Mouse (Mus musculus) heart, adult 2 months (tissue): ENCODE data around the gene D5Ertd579e. TPM values are rescaled to one million over a fixed set of nuclear protein-coding genes. Genes with fewer than 3 reads are reported as not detected.
A peak's percentile ranks its signal among the peaks of the same experiment; 100 is the strongest.

Source experiments
- DNase-seq, 2 experiments: peaks; one replicate each; pipeline ENCODE4 v3.0.0; 2021
- H3K27ac ChIP-seq: fragments of 200-600 bp; 2 replicates; pipeline ENCODE4 v1.8.1; 2022
- H3K27me3 ChIP-seq: fragments of 200-500 bp; 2 replicates; pipeline ENCODE4 v1.6.1; 2012; ENCODE audit warnings: mild to moderate bottlenecking, low read length, inconsistent platforms, mixed read lengths; ENCODE audit not compliant: control insufficient read depth, insufficient read depth
- H3K36me3 ChIP-seq: fragments of 200-500 bp; 2 replicates; pipeline ENCODE4 v1.6.1; 2012; ENCODE audit warnings: low read length, inconsistent platforms; ENCODE audit not compliant: control insufficient read depth, insufficient read depth
- H3K4me1 ChIP-seq: fragments of 200-500 bp; 2 replicates; pipeline ENCODE4 v1.6.1; 2011; ENCODE audit warnings: low read length; ENCODE audit not compliant: control insufficient read depth, insufficient read depth
- H3K4me3 ChIP-seq: fragments of 200-600 bp; 2 replicates; pipeline ENCODE4 v1.8.1; 2022
- H3K79me2 ChIP-seq: fragments of 200-500 bp; replicated peaks from 2 replicates; pipeline ENCODE4 v1.6.1; 2012; ENCODE audit warnings: mild to moderate bottlenecking, inconsistent platforms, low read length, moderate library complexity, mixed read lengths; ENCODE audit not compliant: control insufficient read depth, insufficient read depth
- H3K9ac ChIP-seq: fragments of 200-500 bp; 2 replicates; pipeline ENCODE4 v1.6.1; 2012; ENCODE audit warnings: low read depth, mild to moderate bottlenecking, control low read depth, inconsistent platforms, low read length, mixed read lengths
- CTCF ChIP-seq: fragments of 200-600 bp; IDR thresholded peaks from 2 replicates; pipeline ENCODE4 v1.8.1; 2022; ENCODE audit warnings: antibody characterized with exemption, mild to moderate bottlenecking, moderate library complexity
- EP300 ChIP-seq: fragments of 200-500 bp; IDR thresholded peaks from 2 replicates; pipeline ENCODE4 v1.6.1; 2011; ENCODE audit warnings: low read depth, low read length, control low read depth; ENCODE audit not compliant: insufficient read depth
- POLR2A ChIP-seq: fragments of 200-500 bp; IDR thresholded peaks from 2 replicates; pipeline ENCODE4 v1.6.1; 2011; ENCODE audit warnings: mild to moderate bottlenecking, low read depth, low read length, control low read depth; ENCODE audit not compliant: insufficient read depth
- WGBS: fragments of 180-500 bp; shearing (Covaris S2); methylation state at CpG from one replicate; pipeline ENCODE4 v1.1.7; 2018; 5-methylcytosine and 5-hydroxymethylcytosine counted together
- intact Hi-C: fragments of 180-260 bp; cut with DNase I; formaldehyde crosslinking; loops from one replicate; pipeline ENCODE4 v1.15.1; 2025
- polyA plus RNA-seq: library from polyadenylated mRNA; depleted of rRNA; stranded (reverse); fragments of >200 nt; gene quantifications from 2 replicates; pipeline ENCODE4 v1.2.3, GENCODE M21; 2012
- total RNA-seq, 2 experiments: library from RNA; stranded (reverse); gene quantifications; 2 replicates each; pipeline ENCODE4 v1.2.3; 2021

D5Ertd579e gene
- total and polyA plus RNA-seq, 3 experiments: 22.5 to 104 (median 81.8) TPM

- no peak overlapping the region for H3K9ac ChIP-seq
- DNase-seq: no peak
- no peak overlapping the region for H3K4me3 ChIP-seq
- H3K27ac ChIP-seq: no peak overlapping the region
- H3K27me3 ChIP-seq: no peaks in the 10 kb centered on the region
- intact Hi-C loops: no loop called here
- WGBS: 86% methylated on average over 4 of the region's 4 CpGs
- H3K36me3 ChIP-seq: peaks cover 4% of the 10 kb centered on the region
- no peaks in the 10 kb centered on the region for H3K79me2 ChIP-seq
- peaks cover 1% of the 10 kb centered on the region for H3K4me1 ChIP-seq
- TF ChIP-seq EP300: no peak
- no peak for TF ChIP-seq CTCF
Observed at GRCm38 (mm10) chr5:36614124-36614523, 81.7 kb downstream of the D5Ertd579e start.

GRCm38 (mm10) chr5:36608939-36609499 is 86.8 kb downstream of the D5Ertd579e start:
- H3K4me3 ChIP-seq: no peak overlapping the region
- H3K36me3 ChIP-seq: no peaks in the 10 kb centered on the region; the same call in none of the 2 replicates
- no peak overlapping the region for H3K9ac ChIP-seq
- no peaks in the 10 kb centered on the region for H3K27me3 ChIP-seq
- H3K27ac ChIP-seq: no peak overlapping the region
- TF ChIP-seq POLR2A (no peak), CTCF (no peak), EP300 (no peak)
- WGBS: 80% methylated on average over 2 of the region's 2 CpGs
- DNase-seq: no peak
- peaks cover 1% of the 10 kb centered on the region for H3K4me1 ChIP-seq
- H3K79me2 ChIP-seq: no peaks in the 10 kb centered on the region
- intact Hi-C loops: no loop called here

DNA sequence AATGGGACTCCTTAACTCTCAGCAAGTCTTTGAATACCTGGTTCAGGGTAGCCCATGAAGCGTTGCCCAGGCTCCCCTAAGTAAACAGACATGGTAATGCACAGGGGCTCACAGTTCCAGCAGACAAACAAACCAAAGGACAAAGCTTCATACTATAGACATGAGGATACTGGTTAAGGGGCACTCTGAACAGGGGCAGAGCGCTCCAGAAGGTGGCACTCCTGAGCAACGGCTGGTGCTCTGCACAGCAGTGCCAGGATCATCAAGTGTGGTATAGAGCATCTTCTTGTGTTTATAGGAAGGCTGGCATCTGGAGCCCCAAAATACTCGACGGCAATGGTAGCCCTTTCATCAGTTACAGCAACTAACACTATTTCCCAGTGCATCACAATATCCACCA is 92.8 kb downstream of the D5Ertd579e start:
- intact Hi-C loops: loop anchor here (2.0 to 5.0 kb wide), 2 partner anchors 89 to 140 kb away; no protein-coding TSS in a partner anchor
- Histone ChIP-seq H3K4me1 (peaks cover 3% of the 10 kb centered on the region; the same call in 1 of the 2 replicates), H3K79me2 (no peaks in the 10 kb centered on the region), H3K27ac (no peak overlapping the region), H3K9ac (no peak overlapping the region), H3K4me3 (no peak overlapping the region), H3K27me3 (no peaks in the 10 kb centered on the region), H3K36me3 (no peaks in the 10 kb centered on the region)
- WGBS: 73% methylated on average over 5 of the region's 5 CpGs
- DNase-seq: peak; percentile 29 to 61
- TF ChIP-seq POLR2A (no peak), CTCF (peak; percentile 80), EP300 (0 out of 2 replicates have a peak, but pooled peaks have one; percentile 16)

- intact Hi-C loops: loop anchor here (2.0 to 5.0 kb wide), 2 partner anchors 90 to 141 kb away; no protein-coding TSS in a partner anchor
- H3K4me3 ChIP-seq: no peak overlapping the region
- DNase-seq: no peak
- TF ChIP-seq EP300: no peak
- 0 out of 2 replicates have a peak, but pooled peaks have one; percentile 10 for TF ChIP-seq CTCF
- TF ChIP-seq POLR2A: no peak
- H3K4me1 ChIP-seq: peaks cover 4% of the 10 kb centered on the region; the same call in 1 of the 2 replicates
- WGBS: 61% methylated on average over 9 of the region's 9 CpGs
- no peaks in the 10 kb centered on the region for H3K36me3 ChIP-seq
- no peaks in the 10 kb centered on the region for H3K79me2 ChIP-seq
- no peaks in the 10 kb centered on the region for H3K27me3 ChIP-seq
- no peak overlapping the region for H3K27ac ChIP-seq
- no peak overlapping the region for H3K9ac ChIP-seq
Observed at GRCm38 (mm10) chr5:36602028-36602427, 93.8 kb downstream of the D5Ertd579e start.

GRCm38 (mm10) chr5:36601492-36601891 is 94.3 kb downstream of the D5Ertd579e start:
- Histone ChIP-seq H3K4me1 (peaks cover 4% of the 10 kb centered on the region; the same call in 1 of the 2 replicates), H3K27me3 (no peaks in the 10 kb centered on the region), H3K9ac (no peak overlapping the region), H3K36me3 (no peaks in the 10 kb centered on the region), H3K27ac (no peak overlapping the region), H3K79me2 (no peaks in the 10 kb centered on the region), H3K4me3 (no peak overlapping the region)
- intact Hi-C loops: loop anchor here (5.0 kb wide), 1 partner anchor 91 kb away; no protein-coding TSS in a partner anchor
- TF ChIP-seq CTCF: no peak
- 79% methylated on average over 7 of the region's 7 CpGs for WGBS
- DNase-seq: no peak

GRCm38 (mm10) chr5:36598883-36599282 is 96.9 kb downstream of the D5Ertd579e start:
- Histone ChIP-seq H3K4me3 (no peak overlapping the region), H3K27ac (no peak overlapping the region), H3K4me1 (peaks cover 4% of the 10 kb centered on the region; the same call in 1 of the 2 replicates), H3K27me3 (no peaks in the 10 kb centered on the region), H3K9ac (no peak overlapping the region), H3K79me2 (no peaks in the 10 kb centered on the region), H3K36me3 (no peaks in the 10 kb centered on the region)
- DNase-seq: no peak
- intact Hi-C loops: no loop called here
- no peak for TF ChIP-seq POLR2A
- no peak for TF ChIP-seq EP300
- no peak for TF ChIP-seq CTCF
- 63% methylated on average over 1 of the region's 1 CpGs for WGBS
